Mouse (Mus musculus) G1E (cell line): Measurements from ENCODE around the gene Krt84.

Source experiments
- CTCF ChIP-seq: IDR thresholded peaks from 2 replicates; pipeline ENCODE4 v1.5.1; 2012; ENCODE audit warnings: low read depth, low read length, inconsistent platforms, mixed read lengths
- GATA1 ChIP-seq: IDR thresholded peaks from 2 replicates; pipeline ENCODE4 v1.6.1; 2012; ENCODE audit warnings: borderline replicate concordance, low read length, inconsistent platforms, mixed read lengths
- POLR2AphosphoS5 ChIP-seq: IDR thresholded peaks from 2 replicates; pipeline ENCODE4 v1.6.1; 2012; ENCODE audit warnings: low read depth, low read length, inconsistent platforms; ENCODE audit not compliant: insufficient replicate concordance

DNA sequence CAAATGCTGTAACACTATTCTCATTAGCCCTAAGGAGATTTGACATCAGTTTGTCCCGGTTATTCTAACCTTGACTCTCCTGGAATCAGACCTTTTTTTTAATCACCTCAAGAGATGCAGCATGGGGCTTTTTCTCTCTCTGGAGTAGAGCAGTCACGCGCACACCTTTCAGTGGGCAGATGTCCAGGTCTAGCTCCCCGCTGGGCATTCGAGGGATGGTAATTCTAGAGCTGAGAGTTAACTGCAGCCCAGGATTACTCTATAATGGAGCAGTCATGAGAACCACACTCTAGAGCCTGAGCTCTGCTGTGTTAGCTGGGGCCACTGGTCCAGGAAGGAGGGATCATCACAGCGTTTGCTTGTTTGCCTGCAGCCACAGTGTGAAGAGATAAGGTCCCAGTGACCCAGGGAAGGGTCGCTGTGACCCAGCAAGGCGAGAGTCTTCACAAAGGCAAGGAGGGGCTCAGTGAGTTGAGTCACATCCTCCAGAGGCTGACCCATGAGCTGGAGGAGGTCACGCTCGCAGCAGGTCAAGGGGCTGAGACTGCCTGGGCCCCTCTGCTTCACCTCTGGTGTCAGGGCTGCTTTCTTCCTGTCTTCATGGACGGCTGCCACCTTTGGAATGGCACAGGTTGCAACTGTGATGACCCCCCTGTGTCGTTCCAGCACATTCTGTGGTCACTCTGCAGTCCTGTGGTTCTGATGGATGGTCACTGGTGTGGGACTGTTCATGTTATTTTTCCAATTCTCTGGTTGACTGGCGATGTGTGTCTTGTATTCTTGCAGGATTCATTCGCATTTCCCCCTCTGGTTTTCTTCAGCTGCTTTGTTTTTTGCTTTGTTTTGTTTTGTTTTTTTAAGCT lies 25.5 kb downstream of the Krt84 start:
- TF ChIP-seq CTCF (no peak), GATA1 (no peak), POLR2AphosphoS5 (no peak)
